Mouse (Mus musculus) neural tube, embryonic 14.5 days (tissue): ENCODE measurements around the gene Hc. TPM values are rescaled to one million over a fixed set of nuclear protein-coding genes. Genes with fewer than 3 reads are reported as not detected.

Source experiments
- ATAC-seq: fragments of 200-750 bp; cut with Nextera tagmentation; 2 replicates; pipeline ENCODE4 v1.8.0; 2017; ENCODE audit warnings: low read depth, mild to moderate bottlenecking, moderate TSS enrichment, moderate library complexity
- H3K27ac ChIP-seq: fragments of 300-500 bp; sonication (generic); 2 replicates; pipeline ENCODE4 v1.5.1; 2014; ENCODE audit warnings: low read depth, mild to moderate bottlenecking, control low read depth, low read length, moderate library complexity, mixed read lengths
- H3K27me3 ChIP-seq: fragments of 300-500 bp; sonication (generic); 2 replicates; pipeline ENCODE4 v1.6.1; 2014; ENCODE audit warnings: low read length; ENCODE audit not compliant: control insufficient read depth, insufficient read depth
- H3K36me3 ChIP-seq: fragments of 300-500 bp; sonication (generic); 2 replicates; pipeline ENCODE4 v1.6.1; 2014; ENCODE audit warnings: low read length, mixed read lengths; ENCODE audit not compliant: control insufficient read depth, insufficient read depth
- H3K4me1 ChIP-seq: fragments of 300-500 bp; sonication (generic); 2 replicates; pipeline ENCODE4 v1.6.1; 2014; ENCODE audit warnings: low read length; ENCODE audit not compliant: control insufficient read depth, insufficient read depth
- H3K4me2 ChIP-seq: fragments of 300-500 bp; sonication (generic); 2 replicates; pipeline ENCODE4 v1.6.1; 2014; ENCODE audit warnings: mild to moderate bottlenecking, low read depth, low read length, control low read depth
- H3K4me3 ChIP-seq: fragments of 300-500 bp; sonication (generic); 2 replicates; pipeline ENCODE4 v1.5.1; 2014; ENCODE audit warnings: low read depth, low read length, control low read depth, mixed read lengths
- H3K9ac ChIP-seq: fragments of 300-500 bp; sonication (generic); replicated peaks from 2 replicates; pipeline ENCODE4 v1.6.1; 2014; ENCODE audit warnings: low read depth, mild to moderate bottlenecking, control low read depth, low read length, mixed read lengths
- H3K9me3 ChIP-seq: fragments of 300-500 bp; sonication (generic); 2 replicates; pipeline ENCODE4 v1.6.1; 2016; ENCODE audit warnings: low read length; ENCODE audit not compliant: control insufficient read depth
- WGBS: fragments of 180-500 bp; shearing (Covaris S2); extraction: QIAGEN DNeasy Blood & Tissue Kit; methylation state at CpG from one replicate; pipeline ENCODE4 v1.1.7; 2014; 5-methylcytosine and 5-hydroxymethylcytosine counted together
- polyA plus RNA-seq: library from polyadenylated mRNA; unstranded; fragments of >200 nt; fragmentation: Nextera tagmentation; extraction: Ambion mirVana; gene quantifications from 2 replicates; pipeline ENCODE4 v1.2.1, GENCODE M21; 2014

The Hc gene
- polyA plus RNA-seq, 1 experiment from 2014 or later, result 0.68 TPM

DNA sequence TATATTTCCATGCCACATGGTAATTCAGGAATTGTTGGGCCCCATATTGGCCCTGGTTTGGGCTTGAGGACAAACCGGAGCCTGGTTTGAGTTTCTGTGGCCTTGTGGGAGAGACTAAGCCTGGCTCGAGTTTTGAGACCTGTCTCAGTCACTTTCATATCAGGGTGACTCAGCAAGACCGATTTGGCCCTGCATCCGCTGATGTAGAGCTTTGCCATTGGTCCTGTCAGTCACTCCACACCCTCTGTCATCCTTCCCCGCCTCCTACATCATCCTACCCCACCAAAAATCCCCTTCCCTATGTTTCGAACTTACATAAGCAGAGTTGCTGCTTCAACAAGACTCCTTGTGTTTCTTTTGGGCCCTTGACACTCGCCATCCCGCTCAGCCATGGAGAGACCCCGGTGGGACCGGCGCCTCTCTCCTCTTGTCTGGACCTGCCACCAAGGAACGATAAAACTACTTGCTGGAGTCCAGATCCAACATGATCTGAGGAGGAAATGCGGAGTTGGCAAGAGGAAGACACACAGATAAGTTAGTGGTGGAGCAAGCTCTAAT, 5.4 kb upstream of the Hc start:
- Histone ChIP-seq H3K9ac (no peak overlapping the region), H3K4me1 (no peaks in the 10 kb centered on the region), H3K9me3 (no peaks in the 10 kb centered on the region), H3K36me3 (no peaks in the 10 kb centered on the region), H3K4me2 (no peak overlapping the region), H3K4me3 (no peak overlapping the region), H3K27ac (no peak overlapping the region), H3K27me3 (no peaks in the 10 kb centered on the region)
- WGBS, result 93% methylated on average over 13 of the region's 13 CpGs
- no peak for ATAC-seq

DNA sequence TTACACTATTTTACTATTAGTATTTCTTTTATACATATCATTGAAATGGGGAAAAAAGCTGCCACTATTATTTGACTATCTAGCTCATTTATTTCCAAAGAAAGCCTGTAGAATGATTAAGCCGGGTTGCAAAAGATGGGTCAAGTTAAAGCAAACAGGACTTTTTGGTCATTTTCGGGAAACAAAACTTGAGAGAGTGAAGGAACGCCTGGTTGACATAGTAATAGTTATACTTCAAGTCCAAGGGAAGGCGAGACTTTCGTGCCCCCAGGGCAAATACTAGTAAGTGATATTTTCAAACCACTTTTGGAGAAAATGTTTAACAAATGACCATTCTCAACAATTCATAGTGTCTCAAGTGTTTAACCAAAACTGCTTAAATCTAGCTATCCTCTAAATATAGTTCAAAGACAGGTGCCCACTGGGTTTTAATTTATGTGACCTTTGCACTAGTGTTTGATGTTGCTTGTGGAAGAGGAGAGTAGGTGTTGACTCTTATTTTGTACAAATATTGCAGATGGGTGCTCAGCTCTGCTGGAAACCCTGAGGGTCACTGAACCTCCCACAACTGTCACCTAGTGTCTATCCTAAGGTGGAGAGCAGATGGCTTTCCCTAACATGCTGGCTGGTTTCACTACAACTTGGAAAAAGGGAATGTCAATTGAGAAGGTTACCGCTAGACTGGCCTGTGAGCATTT, 2.2 kb upstream of the Hc start:
- H3K4me1 ChIP-seq, result no peaks in the 10 kb centered on the region
- no peak for ATAC-seq
- H3K9ac ChIP-seq, result no peak overlapping the region
- H3K27ac ChIP-seq, result no peak overlapping the region
- 94% methylated on average over 6 of the region's 6 CpGs for WGBS
- H3K9me3 ChIP-seq, result no peaks in the 10 kb centered on the region
- no peaks in the 10 kb centered on the region for H3K27me3 ChIP-seq
- no peak overlapping the region for H3K4me2 ChIP-seq
- H3K4me3 ChIP-seq, result no peak overlapping the region
- no peaks in the 10 kb centered on the region for H3K36me3 ChIP-seq

DNA sequence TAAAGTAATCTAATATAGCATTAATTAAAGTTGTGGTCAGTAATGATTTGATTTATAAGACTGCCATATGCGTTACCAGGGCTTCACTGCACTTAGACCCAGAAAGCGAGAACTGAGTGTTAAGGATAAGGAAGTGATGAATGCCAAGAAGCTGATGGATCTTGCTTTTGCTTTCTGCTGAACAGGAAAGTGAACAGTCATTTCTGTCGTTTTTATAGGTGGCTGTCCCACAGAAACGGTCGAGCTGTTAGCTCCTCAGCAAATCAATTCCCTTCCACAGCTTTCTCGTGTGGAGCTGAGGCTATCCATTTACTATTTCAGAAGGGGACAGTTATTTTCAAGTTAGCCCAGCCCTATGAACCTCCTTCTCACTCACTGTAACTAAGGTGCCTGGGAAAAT, 341 bp downstream of the Hc start:
- ATAC-seq, result no peak
- no peaks in the 10 kb centered on the region for H3K27me3 ChIP-seq
- H3K4me1 ChIP-seq, result no peaks in the 10 kb centered on the region
- no peaks in the 10 kb centered on the region for H3K9me3 ChIP-seq
- no peak overlapping the region for H3K9ac ChIP-seq
- H3K4me3 ChIP-seq, result no peak overlapping the region
- H3K27ac ChIP-seq, result no peak overlapping the region
- H3K36me3 ChIP-seq, result no peaks in the 10 kb centered on the region
- H3K4me2 ChIP-seq, result no peak overlapping the region
- WGBS, result 75% methylated on average over 6 of the region's 6 CpGs

DNA sequence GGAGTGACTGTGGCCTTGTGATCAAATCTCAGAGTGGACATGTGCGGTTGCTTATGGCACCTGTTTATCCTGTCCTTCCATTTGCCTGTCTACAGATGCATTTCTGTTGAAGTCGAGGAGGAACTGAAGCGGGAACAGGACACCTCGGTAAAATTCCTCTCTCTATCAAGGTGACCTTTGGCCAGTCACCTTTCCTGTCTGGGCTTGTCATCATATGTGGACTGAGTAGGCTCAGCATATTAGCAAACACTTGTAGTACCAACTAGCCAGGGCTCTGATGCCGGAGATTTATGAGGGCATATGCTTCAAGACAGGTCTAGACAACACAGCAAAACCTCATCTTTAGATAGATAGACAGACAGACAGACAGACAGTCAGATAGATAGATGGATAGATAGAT, 982 bp downstream of the Hc start:
- 93% methylated on average over 5 of the region's 5 CpGs for WGBS

DNA sequence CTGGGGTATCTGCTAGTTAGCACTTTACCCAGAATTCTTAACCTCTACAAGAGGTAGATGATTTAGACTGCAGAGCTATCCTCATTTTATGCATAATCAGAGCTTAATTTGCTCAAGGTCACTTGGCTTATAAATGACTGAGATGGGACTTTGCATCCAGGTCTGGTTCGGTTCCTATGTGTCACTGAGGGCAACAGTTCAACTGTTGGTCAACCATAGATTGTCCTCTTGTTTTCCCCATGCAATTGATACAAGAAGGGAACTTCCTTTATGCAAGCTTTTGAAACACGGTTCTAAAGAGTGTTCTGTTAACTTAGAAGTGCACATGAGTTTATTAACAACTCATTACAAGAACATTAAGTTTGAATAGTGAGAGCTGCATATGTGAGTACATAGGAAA, 2.9 kb downstream of the Hc start:
- H3K9me3 ChIP-seq, result no peaks in the 10 kb centered on the region
- no peak overlapping the region for H3K4me2 ChIP-seq
- WGBS, result 85% methylated on average over 2 of the region's 2 CpGs

More for the DNA sequence above, 982 bp downstream of the Hc start:
- no peaks in the 10 kb centered on the region for H3K4me1 ChIP-seq
- H3K4me3 ChIP-seq, result no peak overlapping the region
- H3K9ac ChIP-seq, result no peak overlapping the region
- H3K36me3 ChIP-seq, result no peaks in the 10 kb centered on the region
- no peaks in the 10 kb centered on the region for H3K9me3 ChIP-seq
- H3K27ac ChIP-seq, result no peak overlapping the region
- no peak for ATAC-seq
- H3K27me3 ChIP-seq, result no peaks in the 10 kb centered on the region
- no peak overlapping the region for H3K4me2 ChIP-seq

DNA sequence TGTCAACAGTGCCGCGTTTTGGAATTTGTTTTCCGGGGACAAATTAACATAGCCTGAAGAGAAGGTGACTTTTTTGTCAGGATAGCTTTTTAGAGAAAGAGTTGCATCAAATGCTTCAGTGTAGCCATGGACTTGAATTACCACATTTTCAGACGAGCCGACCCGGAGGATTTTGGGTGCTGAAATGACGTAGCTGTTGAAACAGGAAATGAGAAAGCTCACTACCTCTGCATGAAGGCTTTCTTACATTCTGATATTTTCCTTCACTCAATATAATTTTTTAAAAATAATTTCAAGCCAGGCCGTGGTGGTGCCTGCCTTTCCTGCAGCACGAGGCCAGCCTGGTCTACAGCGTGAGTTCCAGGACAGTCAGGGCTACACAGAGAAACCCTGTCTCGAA, 4.0 kb downstream of the Hc start:
- no peak for ATAC-seq
- 92% methylated on average over 11 of the region's 11 CpGs for WGBS
- Histone ChIP-seq H3K27me3 (no peaks in the 10 kb centered on the region), H3K9ac (no peak overlapping the region), H3K4me2 (no peak overlapping the region), H3K27ac (no peak overlapping the region), H3K9me3 (no peaks in the 10 kb centered on the region), H3K4me3 (no peak overlapping the region), H3K36me3 (no peaks in the 10 kb centered on the region), H3K4me1 (no peaks in the 10 kb centered on the region)

More for the DNA sequence above, 2.9 kb downstream of the Hc start:
- H3K27ac ChIP-seq, result no peak overlapping the region
- H3K4me1 ChIP-seq, result no peaks in the 10 kb centered on the region
- no peak overlapping the region for H3K9ac ChIP-seq
- H3K4me3 ChIP-seq, result no peak overlapping the region
- H3K36me3 ChIP-seq, result no peaks in the 10 kb centered on the region
- H3K27me3 ChIP-seq, result no peaks in the 10 kb centered on the region
- ATAC-seq, result no peak

DNA sequence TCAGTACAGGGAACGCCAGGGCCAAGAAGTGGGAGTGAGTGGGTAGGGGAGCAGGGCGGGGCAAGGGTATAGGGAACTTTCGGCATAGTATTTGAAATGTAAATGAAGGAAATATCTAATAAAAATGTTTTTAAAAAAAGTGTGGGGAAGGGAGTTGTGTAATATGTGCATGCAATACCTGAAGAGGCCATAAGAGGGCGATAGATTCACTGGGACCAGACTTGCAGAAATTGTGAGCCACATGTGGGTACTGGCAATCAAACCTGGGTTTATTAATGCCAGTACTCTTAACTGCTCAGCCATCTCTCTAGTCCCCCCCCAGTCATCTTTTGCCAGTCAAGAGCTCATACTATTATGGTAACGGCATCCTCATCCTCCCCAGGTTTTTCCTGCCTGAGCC, 12.4 kb downstream of the Hc start:
- no peaks in the 10 kb centered on the region for H3K4me1 ChIP-seq
- ATAC-seq, result no peak
- 36% methylated on average over 5 of the region's 5 CpGs for WGBS

DNA sequence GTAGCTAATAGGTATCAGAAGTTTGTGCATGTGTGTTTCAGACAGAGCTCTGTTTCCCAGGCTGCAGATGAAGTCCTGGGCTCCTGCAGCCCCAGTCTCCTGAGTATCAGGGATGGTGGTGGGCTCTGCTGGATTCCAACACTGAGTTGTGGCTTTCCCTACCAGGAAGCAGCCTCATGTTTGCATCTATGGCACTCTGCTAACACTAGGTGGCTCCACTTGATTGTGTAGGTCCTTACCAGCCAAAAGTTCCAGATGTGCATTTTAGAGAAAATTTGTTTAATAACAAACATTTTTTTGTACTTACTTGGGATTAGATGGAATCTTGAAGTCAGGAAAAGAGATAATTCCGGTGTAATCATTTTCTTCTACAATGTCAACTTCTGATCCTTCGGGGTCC, 16.3 kb downstream of the Hc start:
- no peak for ATAC-seq
- no peak overlapping the region for H3K4me2 ChIP-seq

More for the DNA sequence above, 12.4 kb downstream of the Hc start:
- H3K4me3 ChIP-seq, result no peak overlapping the region
- no peaks in the 10 kb centered on the region for H3K9me3 ChIP-seq
- H3K36me3 ChIP-seq, result no peaks in the 10 kb centered on the region
- H3K27ac ChIP-seq, result no peak overlapping the region
- no peaks in the 10 kb centered on the region for H3K27me3 ChIP-seq
- no peak overlapping the region for H3K9ac ChIP-seq
- no peak overlapping the region for H3K4me2 ChIP-seq

DNA sequence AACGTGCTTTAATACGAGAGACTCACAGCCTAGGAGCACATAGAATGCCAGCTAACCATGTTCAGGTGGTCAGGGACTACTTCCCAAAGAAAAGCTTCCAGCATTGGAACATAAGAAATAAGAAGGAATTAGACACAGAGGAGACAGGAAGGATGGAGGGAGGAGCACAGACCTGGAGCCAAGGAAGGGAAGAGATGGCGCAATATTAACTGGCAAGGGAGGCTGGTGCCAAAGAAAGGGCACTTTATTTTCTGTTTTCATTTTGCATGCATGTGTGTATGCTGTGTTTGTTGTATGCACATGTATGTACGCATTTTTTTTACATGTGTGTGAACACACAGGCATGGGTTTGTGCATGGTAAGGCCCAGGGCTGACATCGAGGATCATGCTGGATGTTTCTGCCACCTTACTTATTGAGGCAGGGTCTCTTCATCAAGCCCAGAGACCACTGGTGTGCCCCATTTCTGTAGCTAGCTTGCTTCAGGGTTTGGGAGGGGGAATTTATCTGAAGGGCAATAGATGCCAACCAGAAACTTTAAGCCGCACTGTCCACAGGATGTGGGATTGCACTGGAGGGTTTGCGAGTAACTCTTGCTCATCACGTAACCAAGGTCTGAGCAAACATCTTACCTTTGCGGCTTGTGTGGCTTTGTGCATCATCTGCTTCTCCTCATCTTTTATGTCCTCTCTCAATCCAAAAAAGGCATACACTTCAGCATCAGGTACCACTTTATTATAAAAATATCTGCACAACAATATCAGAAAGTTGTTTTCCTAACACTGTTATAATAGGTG, 22.5 kb downstream of the Hc start:
- H3K9ac ChIP-seq, result no peak overlapping the region
- H3K4me3 ChIP-seq, result no peak overlapping the region
- H3K27me3 ChIP-seq, result no peaks in the 10 kb centered on the region
- H3K4me2 ChIP-seq, result no peak overlapping the region
- no peak overlapping the region for H3K27ac ChIP-seq
- WGBS, result 93% methylated on average over 9 of the region's 9 CpGs
- H3K9me3 ChIP-seq, result no peaks in the 10 kb centered on the region
- ATAC-seq, result no peak
- no peaks in the 10 kb centered on the region for H3K36me3 ChIP-seq
- H3K4me1 ChIP-seq, result no peaks in the 10 kb centered on the region

More for the DNA sequence above, 16.3 kb downstream of the Hc start:
- Histone ChIP-seq H3K27me3 (no peaks in the 10 kb centered on the region), H3K4me3 (no peak overlapping the region), H3K36me3 (no peaks in the 10 kb centered on the region), H3K4me1 (no peaks in the 10 kb centered on the region), H3K27ac (no peak overlapping the region), H3K9ac (no peak overlapping the region), H3K9me3 (no peaks in the 10 kb centered on the region)
- WGBS, result 71% methylated on average over 2 of the region's 2 CpGs
